Mouse (Mus musculus): ENCODE measurements at regions not wholly inside any gene's neighbourhood (a gene's known extent, or its start where the extent isn't known, plus 50 kb on each side); places are given as distances from the start of the nearest gene placed in this dataset.

- no peak for DNase-seq
- H3K9ac ChIP-seq = no peak overlapping the region
- no peak overlapping the region for H3K27ac ChIP-seq (ENCODE audit: low read depth, low read length)
- H3K36me3 ChIP-seq (ENCODE audit: insufficient read depth) = no peaks in the 10 kb centered on the region
- no peaks in the 10 kb centered on the region for H3K27me3 ChIP-seq (ENCODE audit: insufficient read depth, low read length)
- H3K9me3 ChIP-seq (ENCODE audit: low read length) = no peaks in the 10 kb centered on the region
- H3K4me2 ChIP-seq (ENCODE audit: low read depth) = no peak overlapping the region
- WGBS = 75% methylated on average over 2 of the region's 2 CpGs
- H3K4me3 ChIP-seq (ENCODE audit: low read depth, low read length) = no peak overlapping the region
- ATAC-seq = no peak
- no peak for TF ChIP-seq CTCF (IDR thresholded peaks at IDR 0.05; ENCODE audit: low read depth)
- H3K4me1 ChIP-seq (ENCODE audit: insufficient read depth) = no peaks in the 10 kb centered on the region
These were observed 301.4 kb upstream of the Cd180 start for GRCm38 (mm10) chr13:102391911-102392310.

- 14% methylated on average over 10 of the region's 10 CpGs for WGBS
- Histone ChIP-seq H3K9me3 (ENCODE audit: low read length) (no peaks in the 10 kb centered on the region), H3K27me3 (ENCODE audit: insufficient read depth, low read length) (no peaks in the 10 kb centered on the region), H3K4me1 (ENCODE audit: insufficient read depth) (no peaks in the 10 kb centered on the region), H3K4me2 (ENCODE audit: low read depth) (no peak overlapping the region), H3K27ac (ENCODE audit: low read depth, low read length) (no peak overlapping the region), H3K4me3 (ENCODE audit: low read depth, low read length) (no peak overlapping the region), H3K9ac (no peak overlapping the region), H3K36me3 (ENCODE audit: insufficient read depth) (no peaks in the 10 kb centered on the region)
- DNase-seq (no peak), ATAC-seq (no peak; the same call in 1 of the 2 replicates)
- TF ChIP-seq CTCF (IDR thresholded peaks at IDR 0.05; ENCODE audit: low read depth) = no peak
These were observed 300.3 kb upstream of the Cd180 start for GRCm38 (mm10) chr13:102392868-102393661.

GRCm38 (mm10) chr13:102393662-102393970 is 299.7 kb upstream of the Cd180 start:
- H3K4me3 ChIP-seq (ENCODE audit: low read depth, low read length) = no peak overlapping the region
- H3K36me3 ChIP-seq (ENCODE audit: insufficient read depth) = no peaks in the 10 kb centered on the region
- H3K4me1 ChIP-seq (ENCODE audit: insufficient read depth) = no peaks in the 10 kb centered on the region
- no peak for DNase-seq
- no peaks in the 10 kb centered on the region for H3K27me3 ChIP-seq (ENCODE audit: insufficient read depth, low read length)
- no peak overlapping the region for H3K27ac ChIP-seq (ENCODE audit: low read depth, low read length)
- H3K9me3 ChIP-seq (ENCODE audit: low read length) = no peaks in the 10 kb centered on the region
- TF ChIP-seq CTCF (IDR thresholded peaks at IDR 0.05; ENCODE audit: low read depth) = no peak
- no peak overlapping the region for H3K9ac ChIP-seq
- ATAC-seq = no peak
- WGBS = 43% methylated on average over 2 of the region's 2 CpGs
- no peak overlapping the region for H3K4me2 ChIP-seq (ENCODE audit: low read depth)

- Histone ChIP-seq H3K27ac (ENCODE audit: low read depth, low read length) (no peak overlapping the region), H3K36me3 (ENCODE audit: insufficient read depth) (no peaks in the 10 kb centered on the region), H3K9me3 (ENCODE audit: low read length) (no peaks in the 10 kb centered on the region), H3K9ac (no peak overlapping the region), H3K27me3 (ENCODE audit: insufficient read depth, low read length) (no peaks in the 10 kb centered on the region), H3K4me3 (ENCODE audit: low read depth, low read length) (no peak overlapping the region), H3K4me2 (ENCODE audit: low read depth) (no peak overlapping the region), H3K4me1 (ENCODE audit: insufficient read depth) (no peaks in the 10 kb centered on the region)
- TF ChIP-seq CTCF (IDR thresholded peaks at IDR 0.05; ENCODE audit: low read depth) = no peak
- no peak for ATAC-seq
- WGBS = 96% methylated on average over 3 of the region's 3 CpGs
- DNase-seq = no peak
These were observed 299.3 kb upstream of the Cd180 start for GRCm38 (mm10) chr13:102394057-102394456.

GRCm38 (mm10) chr13:102397411-102397810 is 295.9 kb upstream of the Cd180 start:
- ATAC-seq (no peak), DNase-seq (no peak)
- TF ChIP-seq CTCF (IDR thresholded peaks at IDR 0.05; ENCODE audit: low read depth) = no peak
- Histone ChIP-seq H3K4me2 (ENCODE audit: low read depth) (no peak overlapping the region), H3K4me3 (ENCODE audit: low read depth, low read length) (no peak overlapping the region), H3K4me1 (ENCODE audit: insufficient read depth) (no peaks in the 10 kb centered on the region), H3K27ac (ENCODE audit: low read depth, low read length) (no peak overlapping the region), H3K9me3 (ENCODE audit: low read length) (no peaks in the 10 kb centered on the region), H3K27me3 (ENCODE audit: insufficient read depth, low read length) (no peaks in the 10 kb centered on the region), H3K36me3 (ENCODE audit: insufficient read depth) (no peaks in the 10 kb centered on the region), H3K9ac (no peak overlapping the region)
- WGBS = 93% methylated on average over 4 of the region's 4 CpGs

- 92% methylated on average over 4 of the region's 4 CpGs for WGBS
- Histone ChIP-seq H3K27ac (ENCODE audit: low read depth, low read length) (no peak overlapping the region), H3K4me1 (ENCODE audit: insufficient read depth) (no peaks in the 10 kb centered on the region), H3K4me3 (ENCODE audit: low read depth, low read length) (no peak overlapping the region), H3K27me3 (ENCODE audit: insufficient read depth, low read length) (no peaks in the 10 kb centered on the region), H3K4me2 (ENCODE audit: low read depth) (no peak overlapping the region), H3K9me3 (ENCODE audit: low read length) (no peaks in the 10 kb centered on the region), H3K36me3 (ENCODE audit: insufficient read depth) (no peaks in the 10 kb centered on the region), H3K9ac (no peak overlapping the region)
- ATAC-seq (no peak), DNase-seq (no peak)
- TF ChIP-seq CTCF (IDR thresholded peaks at IDR 0.05; ENCODE audit: low read depth) = no peak
These were observed 281.5 kb upstream of the Cd180 start for GRCm38 (mm10) chr13:102411840-102412239.

- H3K4me2 ChIP-seq (ENCODE audit: low read depth) = no peak overlapping the region
- no peaks in the 10 kb centered on the region for H3K4me1 ChIP-seq (ENCODE audit: insufficient read depth)
- no peaks in the 10 kb centered on the region for H3K27me3 ChIP-seq (ENCODE audit: insufficient read depth, low read length)
- ATAC-seq (no peak), DNase-seq (no peak)
- no peak overlapping the region for H3K9ac ChIP-seq
- no peak overlapping the region for H3K4me3 ChIP-seq (ENCODE audit: low read depth, low read length)
- no peaks in the 10 kb centered on the region for H3K36me3 ChIP-seq (ENCODE audit: insufficient read depth)
- TF ChIP-seq CTCF (IDR thresholded peaks at IDR 0.05; ENCODE audit: low read depth) = no peak
- H3K27ac ChIP-seq (ENCODE audit: low read depth, low read length) = no peak overlapping the region
- 80% methylated on average over 3 of the region's 3 CpGs for WGBS
- H3K9me3 ChIP-seq (ENCODE audit: low read length) = no peaks in the 10 kb centered on the region
These were observed 258.9 kb upstream of the Cd180 start for GRCm38 (mm10) chr13:102434372-102434954.

Data from forebrain, postnatal 0 days (tissue).